Mouse (Mus musculus) forebrain, postnatal 0 days (tissue): ENCODE measurements around the gene Avpr1b. TPM values are rescaled to one million over a fixed set of nuclear protein-coding genes. Genes with fewer than 3 reads are reported as not detected.
"Not testable (repeated sequence)": the region's sequence is repeated elsewhere in the genome, so short reads cannot be mapped to it uniquely, and the experiment has no call there.

Experiments used
- ATAC-seq: fragments of 200-750 bp; cut with Nextera tagmentation; 2 replicates; pipeline ENCODE4 v1.8.0; 2017; ENCODE audit warnings: mild to moderate bottlenecking, moderate library complexity
- DNase-seq: peaks from one replicate; pipeline ENCODE4 v3.0.0-alpha.2; 2015
- H3K27ac ChIP-seq: fragments of 300-500 bp; sonication (generic); 2 replicates; pipeline ENCODE4 v1.5.1; 2014; ENCODE audit warnings: low read depth, mild to moderate bottlenecking, antibody characterized with exemption, low read length, moderate library complexity, mixed read lengths
- H3K27me3 ChIP-seq: fragments of 300-500 bp; sonication (generic); 2 replicates; pipeline ENCODE4 v1.6.1; 2014; ENCODE audit warnings: mild to moderate bottlenecking, low read length, mixed read lengths; ENCODE audit not compliant: insufficient read depth
- H3K36me3 ChIP-seq: fragments of 300-500 bp; sonication (generic); 2 replicates; pipeline ENCODE4 v1.6.1; 2014; ENCODE audit warnings: mild to moderate bottlenecking, moderate library complexity; ENCODE audit not compliant: insufficient read depth
- H3K4me1 ChIP-seq: fragments of 300-500 bp; sonication (generic); 2 replicates; pipeline ENCODE4 v1.6.1; 2014; ENCODE audit warnings: antibody characterized with exemption; ENCODE audit not compliant: insufficient read depth
- H3K4me2 ChIP-seq: fragments of 300-500 bp; sonication (generic); 2 replicates; pipeline ENCODE4 v1.6.1; 2014; ENCODE audit warnings: low read depth, mild to moderate bottlenecking, moderate library complexity
- H3K4me3 ChIP-seq: fragments of 300-500 bp; sonication (generic); 2 replicates; pipeline ENCODE4 v1.5.1; 2014; ENCODE audit warnings: low read depth, low read length, mixed read lengths
- H3K9ac ChIP-seq: fragments of 300-500 bp; sonication (generic); 2 replicates; pipeline ENCODE4 v1.6.1; 2014; ENCODE audit warnings: mild to moderate bottlenecking
- H3K9me3 ChIP-seq: fragments of 300-500 bp; sonication (generic); 2 replicates; pipeline ENCODE4 v1.6.1; 2016; ENCODE audit warnings: low read length
- CTCF ChIP-seq: sonication (generic); IDR thresholded peaks from 2 replicates; pipeline ENCODE4 v1.5.1; 2016; ENCODE audit warnings: antibody characterized with exemption, control low read depth, low read depth
- WGBS: fragments of 180-500 bp; shearing (Covaris S2); extraction: QIAGEN DNeasy Blood & Tissue Kit; methylation state at CpG from one replicate; pipeline ENCODE4 v1.1.7; 2014; 5-methylcytosine and 5-hydroxymethylcytosine counted together
- polyA plus RNA-seq: library from polyadenylated mRNA; unstranded; fragments of >200 nt; fragmentation: Nextera tagmentation; extraction: Ambion mirVana; gene quantifications from 2 replicates; pipeline ENCODE4 v1.2.1, GENCODE M21; 2015
- total RNA-seq: library from RNA; depleted of rRNA; stranded (reverse); fragments of >200 nt; gene quantifications from 2 replicates; pipeline ENCODE4 v1.2.3, GENCODE M21; 2014; rRNA removed

Avpr1b gene
- total RNA-seq (not detected in 2 replicates), polyA plus RNA-seq (not detected in 2 replicates)

DNA sequence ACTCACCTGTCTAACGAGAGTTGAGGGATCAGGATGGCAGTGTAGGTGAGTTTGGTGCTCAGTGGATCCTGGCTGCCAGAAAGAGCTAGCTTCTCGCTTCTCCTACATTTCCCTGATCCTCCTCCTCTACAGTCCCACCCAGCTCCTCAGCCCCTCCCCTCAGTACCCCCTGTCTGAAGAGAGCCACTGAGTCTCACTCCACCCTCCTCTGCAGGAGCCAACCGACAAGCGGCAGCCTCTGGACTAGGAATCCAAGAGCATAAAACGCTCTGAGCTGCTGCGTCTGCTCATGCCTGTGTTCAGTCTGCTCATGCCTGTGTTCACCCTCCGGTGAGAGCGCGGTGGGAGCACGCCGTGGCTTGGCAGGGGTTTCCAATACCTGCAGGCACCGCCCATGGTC is at the start of gene Avpr1b:
Gene Avpr1b (plus strand): TSS at position 335 of the 400 bp plus-strand sequence.
- Histone ChIP-seq H3K4me2 (no peak within 1 kb of the TSS), H3K9ac (no peak within 1 kb of the TSS)

DNA sequence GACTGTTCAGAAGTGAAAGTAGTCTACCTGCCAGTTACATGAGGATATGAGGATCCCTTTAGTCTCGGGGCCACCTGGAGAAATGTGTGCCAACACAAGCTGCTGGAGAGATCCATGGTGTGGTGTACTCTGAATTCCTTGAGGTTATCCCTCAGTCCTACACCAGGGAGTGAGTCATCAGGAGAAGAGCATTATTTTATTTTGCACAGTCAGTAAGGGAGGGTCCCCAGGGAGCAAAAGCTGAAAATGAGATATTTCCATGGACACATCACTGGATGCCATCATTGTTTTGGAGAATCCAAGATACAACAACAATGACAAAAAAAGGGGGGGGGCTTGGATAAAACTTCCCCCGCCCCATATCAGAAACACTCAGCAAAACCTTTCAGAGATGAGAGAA is 47.1 kb upstream of the Avpr1b start:
- no peak for TF ChIP-seq CTCF
- H3K9me3 ChIP-seq = no peaks in the 10 kb centered on the region
- no peak for ATAC-seq

More for the DNA sequence above, at the start of gene Avpr1b:
- DNase-seq (no peak), ATAC-seq (no peak)
- 38% methylated on average over 12 of the region's 12 CpGs for WGBS
- Histone ChIP-seq H3K27me3 (no peaks in the 10 kb centered on the region), H3K27ac (no peak within 1 kb of the TSS), H3K36me3 (no peaks in the 10 kb centered on the region), H3K4me3 (no peak within 1 kb of the TSS), H3K4me1 (no peaks in the 10 kb centered on the region), H3K9me3 (no peaks in the 10 kb centered on the region)
- TF ChIP-seq CTCF = no peak

DNA sequence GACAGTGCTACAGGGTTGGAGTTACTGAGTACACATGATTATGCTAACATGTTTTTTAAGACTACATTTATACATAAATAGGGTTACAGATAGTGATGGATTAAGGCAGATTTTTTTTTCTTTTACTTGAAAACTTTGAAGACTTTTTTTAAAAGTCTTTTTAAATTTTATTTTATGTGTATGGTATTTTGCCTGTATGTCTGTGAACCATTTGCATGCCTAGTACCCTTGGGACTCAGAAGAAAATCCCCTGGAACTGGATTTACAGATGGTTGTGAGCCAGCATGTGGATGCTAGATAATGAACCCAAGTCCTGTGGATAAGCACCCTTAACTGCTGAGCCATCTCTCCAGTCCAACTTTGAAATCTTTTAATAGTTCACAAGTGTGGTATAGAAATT is 45.6 kb upstream of the Avpr1b start:
- H3K9ac ChIP-seq = no peak overlapping the region
- DNase-seq = no peak
- no peak for ATAC-seq
- H3K27me3 ChIP-seq = no peaks in the 10 kb centered on the region
- H3K4me3 ChIP-seq = no peak overlapping the region
- no peak overlapping the region for H3K4me2 ChIP-seq
- no peaks in the 10 kb centered on the region for H3K36me3 ChIP-seq
- H3K4me1 ChIP-seq = no peaks in the 10 kb centered on the region
- no peaks in the 10 kb centered on the region for H3K9me3 ChIP-seq
- TF ChIP-seq CTCF = no peak
- no peak overlapping the region for H3K27ac ChIP-seq

More for the DNA sequence above, 47.1 kb upstream of the Avpr1b start:
- WGBS = 94% methylated on average over 2 of the region's 2 CpGs
- Histone ChIP-seq H3K4me1 (no peaks in the 10 kb centered on the region), H3K9ac (no peak overlapping the region), H3K36me3 (no peaks in the 10 kb centered on the region), H3K4me3 (no peak overlapping the region), H3K4me2 (no peak overlapping the region), H3K27ac (no peak overlapping the region), H3K27me3 (no peaks in the 10 kb centered on the region)
- DNase-seq = no peak

DNA sequence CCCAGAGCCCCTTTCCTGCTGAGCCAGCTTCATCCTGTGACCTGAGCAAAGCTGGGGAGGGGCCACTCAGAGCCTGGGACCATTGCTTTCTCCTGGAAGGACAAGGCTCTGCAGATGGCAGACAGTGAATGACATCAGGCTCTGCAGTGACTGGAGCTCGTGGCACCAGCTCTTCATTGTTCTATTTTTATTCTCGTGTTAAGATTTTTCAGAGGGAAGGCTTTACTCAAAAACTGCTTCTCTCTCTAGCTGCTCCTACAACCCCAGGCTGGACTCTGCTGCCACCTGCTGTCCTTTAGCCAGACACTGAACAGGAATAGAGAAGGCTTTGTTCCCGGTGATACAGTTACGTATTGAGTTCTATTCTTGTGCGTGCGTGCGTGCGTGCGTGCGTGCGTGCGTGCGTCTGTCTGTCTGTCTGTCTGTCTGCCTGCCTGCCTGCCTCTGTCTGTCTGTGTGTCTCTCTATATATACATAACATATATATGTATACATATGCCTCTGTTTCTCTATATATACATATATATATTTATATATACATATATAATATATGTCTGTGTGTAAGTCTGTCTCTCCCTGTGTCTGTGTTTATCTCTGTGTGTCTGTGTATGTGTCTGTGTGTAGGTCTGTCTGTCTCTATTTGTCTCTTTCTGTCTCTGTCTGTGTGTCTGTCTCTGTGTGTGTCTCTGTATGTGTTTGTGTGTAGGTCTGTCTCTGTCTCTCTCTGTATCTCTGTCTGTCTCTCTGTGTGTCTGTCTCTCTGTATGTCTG is 43.8 kb upstream of the Avpr1b start:
- H3K36me3 ChIP-seq = no peaks in the 10 kb centered on the region
- H3K9ac ChIP-seq = peak overlapping the region; percentile 60
- WGBS = under 1% methylated on average over 13 of the region's 13 CpGs
- H3K4me2 ChIP-seq = peak overlapping the region; percentile 35
- peak overlapping the region; percentile 90 for H3K27ac ChIP-seq
- TF ChIP-seq CTCF = peak; percentile 93
- H3K27me3 ChIP-seq = no peaks in the 10 kb centered on the region
- H3K9me3 ChIP-seq = no peaks in the 10 kb centered on the region
- no peaks in the 10 kb centered on the region for H3K4me1 ChIP-seq
- no peak overlapping the region for H3K4me3 ChIP-seq
- ATAC-seq = peak; percentile 100
- peak; percentile 93 for DNase-seq

DNA sequence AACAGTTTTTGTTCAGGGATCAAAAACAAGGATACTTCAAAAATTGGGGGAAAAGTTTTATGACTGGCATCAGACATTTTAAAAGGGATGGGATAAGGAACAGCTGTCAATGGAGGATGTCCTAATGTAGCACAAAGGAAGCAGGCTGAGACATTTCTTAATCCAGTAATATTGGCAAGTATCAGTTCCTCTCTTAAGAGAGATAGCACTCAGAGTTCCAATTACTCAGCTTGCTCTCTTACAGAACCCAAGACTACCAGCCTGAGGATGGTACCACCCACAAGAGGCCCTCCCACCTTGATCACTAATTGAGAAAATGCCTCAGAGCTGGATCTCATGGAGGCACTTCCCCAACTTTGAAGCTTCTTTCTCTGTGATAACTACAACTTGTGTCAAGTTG is 38.5 kb upstream of the Avpr1b start:
- no peak for DNase-seq
- Histone ChIP-seq H3K4me3 (no peak overlapping the region), H3K4me2 (no peak overlapping the region), H3K27me3 (no peaks in the 10 kb centered on the region), H3K36me3 (no peaks in the 10 kb centered on the region), H3K9ac (no peak overlapping the region), H3K27ac (no peak overlapping the region), H3K9me3 (no peaks in the 10 kb centered on the region), H3K4me1 (no peaks in the 10 kb centered on the region)
- ATAC-seq = no peak
- no peak for TF ChIP-seq CTCF

DNA sequence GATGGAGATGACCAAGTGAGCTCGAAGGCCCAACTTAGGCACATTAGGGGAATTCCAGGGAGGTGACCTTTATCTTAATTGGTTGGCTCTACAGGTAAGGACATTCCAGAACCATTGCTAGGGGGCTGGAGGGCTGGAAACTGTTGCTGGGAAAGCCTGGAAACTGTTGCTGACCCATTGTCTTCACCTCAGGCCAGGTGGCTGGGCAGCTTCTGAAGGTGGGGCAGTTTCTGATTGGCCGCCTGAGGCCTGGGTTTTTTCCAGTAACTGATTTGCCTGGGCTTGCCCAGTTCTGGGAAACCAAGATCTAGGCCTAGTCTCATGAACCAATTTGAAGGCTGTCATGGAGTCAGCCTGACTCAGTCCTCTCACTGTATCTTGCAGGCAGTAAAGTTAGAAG is 37.0 kb upstream of the Avpr1b start:
- Histone ChIP-seq H3K27me3 (no peaks in the 10 kb centered on the region), H3K4me3 (no peak overlapping the region), H3K36me3 (no peaks in the 10 kb centered on the region), H3K4me2 (no peak overlapping the region), H3K4me1 (no peaks in the 10 kb centered on the region), H3K27ac (no peak overlapping the region), H3K9me3 (no peaks in the 10 kb centered on the region), H3K9ac (no peak overlapping the region)
- DNase-seq (no peak), ATAC-seq (no peak)
- no peak for TF ChIP-seq CTCF
- 95% methylated on average over 2 of the region's 2 CpGs for WGBS

DNA sequence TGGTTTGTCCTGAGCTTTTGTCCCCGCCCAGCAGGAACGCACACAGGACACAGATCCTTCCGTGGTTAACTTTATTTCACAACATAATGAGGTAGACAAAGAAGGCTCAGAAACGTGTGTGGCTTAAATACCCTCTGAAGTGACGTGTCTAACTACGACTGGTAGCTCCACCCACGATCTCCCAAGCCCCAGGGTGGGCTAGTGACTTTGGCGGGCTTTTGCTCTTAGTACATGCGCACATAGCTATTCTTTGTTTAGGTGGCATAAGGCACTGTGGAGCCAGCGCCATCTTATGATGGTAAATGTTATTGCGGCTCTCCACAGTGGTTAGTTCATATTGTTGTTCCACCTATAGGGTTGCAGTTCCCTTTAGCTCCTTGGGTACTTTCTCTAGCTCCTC is 33.0 kb upstream of the Avpr1b start:
- 33% methylated on average over 11 of the region's 11 CpGs for WGBS
- not testable (repeated sequence) for H3K4me2 ChIP-seq, H3K4me3 ChIP-seq, H3K36me3 ChIP-seq, H3K9me3 ChIP-seq, H3K27ac ChIP-seq, H3K9ac ChIP-seq, H3K27me3 ChIP-seq, H3K4me1 ChIP-seq
- peak; percentile 36 for TF ChIP-seq CTCF
- ATAC-seq = peak; percentile 78
- peak; percentile 19 for DNase-seq
